Mouse (Mus musculus): Measurements from ENCODE around the gene Tns1.
A peak's percentile ranks its signal among the peaks of the same experiment; 100 is the strongest.

The Tns1 gene

GRCm38 (mm10) chr1:73992201-73992938 lies 131.9 kb downstream of the Tns1 start:
- no peak for DNase-seq (ENCODE audit: low read depth, low spot score)

GRCm38 (mm10) chr1:73991226-73991625 lies 133.0 kb downstream of the Tns1 start:
- no peak for DNase-seq (ENCODE audit: low read depth, low spot score)

GRCm38 (mm10) chr1:73990024-73990423 lies 134.2 kb downstream of the Tns1 start:
- no peak for DNase-seq (ENCODE audit: low read depth, low spot score)

- no peak for DNase-seq (ENCODE audit: low read depth, low spot score)
Measured at GRCm38 (mm10) chr1:73987705-73988201, 136.5 kb downstream of the Tns1 start.

GRCm38 (mm10) chr1:73986268-73987045 lies 137.8 kb downstream of the Tns1 start:
- DNase-seq (ENCODE audit: low read depth, low spot score): peak; percentile 59

- DNase-seq (ENCODE audit: low read depth, low spot score): no peak
Measured at GRCm38 (mm10) chr1:73985611-73986010, 138.6 kb downstream of the Tns1 start.

- no peak for DNase-seq (ENCODE audit: low read depth, low spot score)
Measured at GRCm38 (mm10) chr1:73979214-73979613, 145.0 kb downstream of the Tns1 start.

- no peak for DNase-seq (ENCODE audit: low read depth, low spot score)
Measured at GRCm38 (mm10) chr1:73978576-73978975, 145.7 kb downstream of the Tns1 start.

- DNase-seq (ENCODE audit: low read depth, low spot score): no peak
Measured at GRCm38 (mm10) chr1:73973992-73974391, 150.3 kb downstream of the Tns1 start.

GRCm38 (mm10) chr1:73972726-73973125 lies 151.5 kb downstream of the Tns1 start:
- DNase-seq (ENCODE audit: low read depth, low spot score): no peak

- DNase-seq (ENCODE audit: low read depth, low spot score): no peak
Measured at GRCm38 (mm10) chr1:73970161-73970730, 154.0 kb downstream of the Tns1 start.

- no peak for DNase-seq (ENCODE audit: low read depth, low spot score)
Measured at GRCm38 (mm10) chr1:73968712-73969511, 155.3 kb downstream of the Tns1 start.

- no peak for DNase-seq (ENCODE audit: low read depth, low spot score)
Measured at GRCm38 (mm10) chr1:73966411-73967238, 157.6 kb downstream of the Tns1 start.

GRCm38 (mm10) chr1:73964151-73964743 lies 160.0 kb downstream of the Tns1 start:
- no peak for DNase-seq (ENCODE audit: low read depth, low spot score)

GRCm38 (mm10) chr1:73963626-73964025 lies 160.6 kb downstream of the Tns1 start:
- no peak for DNase-seq (ENCODE audit: low read depth, low spot score)

GRCm38 (mm10) chr1:73962668-73963371 lies 161.4 kb downstream of the Tns1 start:
- DNase-seq (ENCODE audit: low read depth, low spot score): no peak

GRCm38 (mm10) chr1:73962049-73962448 lies 162.2 kb downstream of the Tns1 start:
- DNase-seq (ENCODE audit: low read depth, low spot score): no peak

GRCm38 (mm10) chr1:73959758-73960157 lies 164.5 kb downstream of the Tns1 start:
- DNase-seq (ENCODE audit: low read depth, low spot score): no peak

- no peak for DNase-seq (ENCODE audit: low read depth, low spot score)
Measured at GRCm38 (mm10) chr1:73959344-73959743, 164.9 kb downstream of the Tns1 start.
